Mouse (Mus musculus) fibroblast of lung, adult 2 months (primary cell): ENCODE results near the gene Acvr1.
A peak's percentile ranks its signal among the peaks of the same experiment; 100 is the strongest.

Source experiments
- DNase-seq: peaks from one replicate; pipeline ENCODE4 v3.0.0-alpha.2; 2011; ENCODE audit warnings: low read depth

Acvr1 gene

DNA sequence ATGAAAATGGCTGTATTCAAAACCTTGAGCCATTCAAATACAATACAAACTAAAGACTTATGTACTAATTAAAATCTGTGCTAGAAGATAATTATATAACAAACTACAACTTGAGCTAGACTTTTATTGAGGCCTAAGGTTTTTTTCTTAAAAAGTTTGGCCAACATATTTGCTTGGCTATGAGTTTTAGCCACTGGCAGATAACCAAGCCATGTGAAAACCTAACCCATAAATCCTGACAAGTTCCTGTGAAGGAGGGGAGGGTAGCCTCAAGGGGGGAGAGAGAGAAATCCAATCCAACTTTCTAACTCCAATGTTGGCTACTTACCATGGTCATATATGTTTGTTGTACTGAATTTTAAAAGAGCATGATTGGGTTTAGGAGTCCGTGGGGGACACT is 48.4 kb downstream of the Acvr1 start:
- DNase-seq = no peak

- DNase-seq = no peak
These were observed 50.0 kb downstream of the Acvr1 start for GRCm38 (mm10) chr2:58516920-58517319.

DNA sequence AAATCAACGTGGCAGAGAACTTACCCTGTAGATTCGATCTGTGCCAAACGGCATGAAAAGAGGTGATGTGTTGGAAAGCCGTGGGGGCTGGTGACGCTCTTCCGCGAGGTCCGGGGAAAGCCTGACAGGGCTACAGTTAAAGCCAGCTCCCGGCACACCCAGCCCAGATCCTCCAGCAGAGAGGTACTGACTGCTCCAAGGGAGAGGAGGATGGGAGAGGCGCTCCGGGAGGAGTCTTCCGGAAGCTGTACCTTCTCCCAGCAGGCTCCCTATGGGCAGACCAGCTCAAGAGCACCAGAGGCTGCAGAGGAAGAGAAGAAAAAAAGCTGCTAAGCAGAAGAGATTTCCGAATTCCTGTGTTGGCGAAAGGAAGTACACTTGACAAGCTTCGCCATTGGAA is 51.0 kb downstream of the Acvr1 start:
- DNase-seq = no peak

DNA sequence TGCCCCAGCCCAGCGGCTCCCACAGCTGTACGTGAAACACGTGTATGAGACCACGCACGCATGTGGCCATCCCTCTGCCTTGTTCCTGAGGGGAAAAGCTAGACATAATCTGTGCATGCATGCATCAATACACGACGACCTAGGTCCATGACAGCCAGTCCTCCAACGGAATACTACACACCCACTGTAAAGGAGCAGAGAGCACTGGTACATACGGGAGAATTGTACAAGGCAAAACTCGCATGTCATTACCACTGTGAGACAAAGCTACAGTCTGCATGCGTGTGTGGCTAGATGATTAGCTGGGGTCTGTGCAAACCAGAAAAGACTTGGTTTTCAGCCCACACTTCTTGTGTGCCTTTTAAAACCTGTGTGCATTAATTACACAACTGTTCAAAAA is 52.5 kb downstream of the Acvr1 start:
- DNase-seq = no peak

DNA sequence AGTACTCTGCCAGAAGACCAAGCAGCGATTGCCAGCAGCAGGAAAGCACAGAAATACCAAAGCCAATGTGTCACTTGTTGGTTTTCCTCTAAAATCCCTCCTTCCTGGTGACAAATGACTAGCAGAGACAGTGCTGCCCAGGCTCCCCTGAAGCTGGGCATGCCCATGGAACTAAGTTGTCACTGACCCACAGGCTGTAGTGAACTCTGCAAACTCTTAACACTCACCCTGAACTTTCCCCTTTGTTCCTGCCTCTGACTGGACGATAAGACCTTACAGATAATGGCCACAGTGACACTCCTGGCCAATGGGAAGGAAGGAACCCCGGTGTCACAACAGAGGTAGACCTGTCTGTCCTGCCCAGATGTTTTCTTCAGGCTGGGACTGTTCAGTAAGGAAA is 53.7 kb downstream of the Acvr1 start:
- no peak for DNase-seq

DNA sequence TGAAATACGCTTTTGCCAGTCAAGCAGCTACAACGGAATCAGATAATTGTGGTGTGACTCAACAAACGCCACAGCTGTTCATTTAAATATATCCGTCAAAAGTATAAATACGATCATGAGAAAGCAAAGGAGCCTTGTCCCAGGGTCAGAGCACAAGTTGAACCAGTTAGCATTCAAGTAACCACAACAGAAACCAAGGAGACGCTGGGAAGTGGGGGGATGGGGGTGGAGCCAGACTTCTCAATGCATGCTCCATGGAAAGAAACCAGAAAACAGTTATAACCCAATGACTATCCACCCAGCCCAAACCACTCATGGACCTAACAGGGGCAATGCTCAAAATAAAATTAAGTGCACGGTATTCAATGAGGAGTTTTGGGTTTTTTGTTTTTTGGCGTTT is 56.8 kb downstream of the Acvr1 start:
- no peak for DNase-seq

DNA sequence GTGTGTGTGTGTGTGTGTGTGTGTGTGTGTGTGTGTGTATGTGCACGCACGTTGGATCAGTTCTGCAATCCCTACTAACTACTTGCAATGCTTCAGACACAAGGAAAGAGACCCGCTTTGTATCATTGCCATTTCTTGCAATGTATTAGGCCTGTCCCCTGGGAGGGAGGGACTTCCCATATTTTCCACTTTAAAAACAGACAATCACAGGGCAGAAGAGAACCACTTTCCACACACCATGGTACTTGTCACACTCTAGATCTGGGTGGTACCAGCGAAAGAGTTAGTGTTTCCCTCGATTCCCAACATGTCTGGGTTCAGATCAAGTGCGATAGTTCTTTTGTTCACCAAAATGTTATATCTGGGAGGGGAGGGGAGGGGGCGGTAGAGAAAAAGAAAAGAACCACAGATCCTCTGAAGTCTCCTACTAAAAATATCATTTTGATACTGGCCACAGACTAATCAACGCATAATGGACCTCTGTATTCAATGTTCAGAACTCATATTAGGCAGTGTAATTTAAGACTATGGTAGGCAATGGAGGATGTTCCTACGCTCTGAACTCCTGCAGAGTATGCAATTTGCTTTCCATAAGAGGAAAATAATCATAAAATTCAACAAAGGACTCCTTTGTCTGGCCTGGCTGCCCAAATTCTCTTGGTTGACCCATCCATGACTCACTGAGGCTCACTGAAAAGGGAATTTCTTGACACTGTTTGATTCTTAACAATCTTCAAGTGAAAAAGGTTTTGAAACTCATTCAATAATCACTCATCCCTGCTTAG is 61.5 kb downstream of the Acvr1 start:
- peak; percentile 79 for DNase-seq

DNA sequence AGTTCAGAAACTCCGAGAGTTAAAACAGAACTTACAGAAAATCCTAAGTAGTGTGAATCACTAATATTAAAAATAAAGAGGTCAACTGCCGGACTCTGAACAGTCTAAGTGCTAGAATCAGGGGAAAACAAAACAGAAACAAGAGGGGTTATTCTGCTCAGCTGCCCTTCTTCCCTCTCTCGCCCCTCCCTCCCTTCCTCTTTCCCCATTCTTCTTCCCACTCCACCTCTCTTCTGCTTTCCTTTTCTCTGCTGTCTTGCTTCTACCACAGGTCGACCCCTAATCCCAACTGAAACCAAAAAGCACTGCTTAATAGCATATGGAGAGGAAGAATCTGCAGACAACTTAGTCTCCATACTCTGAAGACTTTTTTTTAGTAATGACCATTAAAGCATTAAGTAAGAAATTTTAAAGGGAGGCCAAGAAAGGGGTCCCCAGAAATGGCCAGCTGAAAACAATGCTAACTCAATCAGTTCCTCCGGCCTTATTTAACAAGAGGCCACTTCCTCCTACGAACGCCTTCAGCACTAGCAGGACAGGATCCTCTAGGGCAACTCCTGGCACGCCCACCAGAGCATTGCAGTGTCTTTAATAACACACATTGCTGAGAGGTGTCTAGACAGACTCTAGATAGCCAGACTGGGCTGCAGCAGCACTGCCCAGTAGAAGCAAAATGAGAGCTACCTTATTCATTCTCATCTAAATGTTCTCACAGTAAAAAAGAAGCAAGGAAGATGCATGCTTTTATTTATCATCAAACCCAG is 70.1 kb downstream of the Acvr1 start:
- DNase-seq = no peak

DNA sequence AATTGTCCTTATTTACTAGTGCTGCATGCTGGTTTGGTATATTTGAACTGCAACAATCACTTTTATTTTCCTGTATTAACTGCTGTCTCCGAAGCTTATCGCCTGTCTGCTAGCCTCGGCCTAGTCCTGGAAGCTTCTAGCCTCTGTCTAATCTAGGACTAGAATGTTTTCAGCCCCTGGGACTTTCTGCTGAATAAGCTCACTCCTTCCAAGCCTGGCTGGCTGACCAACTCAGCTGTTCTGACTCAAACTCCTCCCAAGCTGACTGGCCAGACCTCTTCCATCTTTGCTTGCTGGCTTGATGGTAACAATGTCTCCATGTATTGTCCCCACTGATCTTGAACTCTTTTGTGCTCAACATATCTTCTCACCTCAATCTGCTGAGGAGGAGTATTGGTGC is 71.7 kb downstream of the Acvr1 start:
- DNase-seq = no peak

- no peak for DNase-seq
These were observed 73.0 kb downstream of the Acvr1 start for GRCm38 (mm10) chr2:58493685-58494635.

DNA sequence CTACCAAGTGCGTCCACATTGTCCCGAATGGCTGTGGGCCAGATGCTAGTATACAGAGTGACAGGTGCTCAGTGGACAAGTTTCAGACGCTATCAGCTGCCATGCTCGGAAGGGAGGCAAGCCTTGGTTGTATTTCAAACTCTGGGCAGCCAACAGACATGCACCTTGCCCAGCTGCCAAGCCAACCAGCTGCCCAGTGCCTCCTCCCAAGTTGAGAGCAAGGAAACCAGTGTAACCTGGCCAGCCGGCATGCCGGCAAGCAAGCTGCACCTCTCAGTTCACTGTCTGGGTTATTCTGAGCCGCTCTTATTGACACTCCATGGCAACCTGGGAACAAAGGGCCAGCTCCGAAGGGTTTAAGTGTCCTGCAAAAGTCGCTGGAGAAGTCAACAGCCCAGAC is 77.7 kb downstream of the Acvr1 start:
- DNase-seq = no peak

- DNase-seq = no peak
These were observed 78.6 kb downstream of the Acvr1 start for GRCm38 (mm10) chr2:58488404-58488803.

GRCm38 (mm10) chr2:58487279-58487560 is 79.7 kb downstream of the Acvr1 start:
- no peak for DNase-seq

- no peak for DNase-seq
These were observed 80.3 kb downstream of the Acvr1 start for GRCm38 (mm10) chr2:58486441-58487278.

- no peak for DNase-seq
These were observed 81.3 kb downstream of the Acvr1 start for GRCm38 (mm10) chr2:58485683-58486082.

GRCm38 (mm10) chr2:58485152-58485551 is 81.8 kb downstream of the Acvr1 start:
- DNase-seq = no peak

GRCm38 (mm10) chr2:58484284-58484965 is 82.5 kb downstream of the Acvr1 start:
- peak; percentile 91 for DNase-seq

- DNase-seq = no peak
These were observed 85.4 kb downstream of the Acvr1 start for GRCm38 (mm10) chr2:58481450-58482100.

DNA sequence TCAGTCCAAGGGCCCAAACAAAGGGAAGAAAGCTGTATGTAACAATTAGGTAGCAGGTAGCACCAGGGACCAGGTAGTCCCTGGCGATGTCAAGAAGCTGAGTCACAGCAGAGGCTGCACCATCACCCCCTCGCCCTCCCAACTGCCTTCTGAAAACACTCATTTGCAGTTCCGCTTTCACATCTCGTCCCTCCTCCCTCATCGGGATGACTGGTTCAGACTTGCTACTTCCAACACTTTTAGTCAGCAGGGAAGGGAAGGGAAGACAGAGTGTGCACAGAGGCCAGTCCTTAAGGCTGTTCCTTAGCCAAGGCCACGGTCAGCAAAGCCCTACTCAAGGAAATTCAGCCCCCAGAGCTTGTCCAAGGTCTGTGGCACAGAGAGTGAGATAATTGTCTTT is 86.2 kb downstream of the Acvr1 start:
- no peak for DNase-seq

GRCm38 (mm10) chr2:58479536-58479935 is 87.4 kb downstream of the Acvr1 start:
- DNase-seq = no peak

- no peak for DNase-seq
These were observed 88.8 kb downstream of the Acvr1 start for GRCm38 (mm10) chr2:58478144-58478543.
